Mouse (Mus musculus) heart, postnatal 14 days (tissue): ENCODE data around the gene Ssc5d. TPM values are rescaled to one million over a fixed set of nuclear protein-coding genes. Genes with fewer than 3 reads are reported as not detected.

ENCODE experiments used
- DNase-seq, 2 experiments: peaks; one replicate each; pipeline ENCODE4 v3.0.0; 2021 to 2022
- intact Hi-C: fragments of 180-260 bp; cut with DNase I; formaldehyde crosslinking; loops from one replicate; pipeline ENCODE4 v1.15.1; 2025
- total RNA-seq, 2 experiments: library from RNA; stranded (reverse); gene quantifications; 2 replicates each; pipeline ENCODE4 v1.2.3; 2021

Ssc5d gene
- total RNA-seq, 2 experiments from 2014 or later: 7.8 TPM

GRCm38 (mm10) chr7:4918681-4919080 is 6.9 kb upstream of the Ssc5d start:
- no peak for DNase-seq
- intact Hi-C loops: no loop called here

GRCm38 (mm10) chr7:4919096-4919495 is 6.5 kb upstream of the Ssc5d start:
- intact Hi-C loops: no loop called here
- DNase-seq: no peak

- no peak for DNase-seq
- intact Hi-C loops: loop anchor here (5.0 kb wide), 1 partner anchor 108 kb away; the partner anchor contains the start of gene Ube2s
Observed at GRCm38 (mm10) chr7:4919971-4920370, 5.6 kb upstream of the Ssc5d start.

GRCm38 (mm10) chr7:4920496-4920895 is 5.1 kb upstream of the Ssc5d start:
- intact Hi-C loops: loop anchor here (5.0 kb wide), 1 partner anchor 108 kb away; the partner anchor contains the start of gene Ube2s
- DNase-seq: no peak

GRCm38 (mm10) chr7:4920976-4921823 is 4.4 kb upstream of the Ssc5d start:
- peak in 1 of 2 experiments; percentile 42 for DNase-seq

DNA sequence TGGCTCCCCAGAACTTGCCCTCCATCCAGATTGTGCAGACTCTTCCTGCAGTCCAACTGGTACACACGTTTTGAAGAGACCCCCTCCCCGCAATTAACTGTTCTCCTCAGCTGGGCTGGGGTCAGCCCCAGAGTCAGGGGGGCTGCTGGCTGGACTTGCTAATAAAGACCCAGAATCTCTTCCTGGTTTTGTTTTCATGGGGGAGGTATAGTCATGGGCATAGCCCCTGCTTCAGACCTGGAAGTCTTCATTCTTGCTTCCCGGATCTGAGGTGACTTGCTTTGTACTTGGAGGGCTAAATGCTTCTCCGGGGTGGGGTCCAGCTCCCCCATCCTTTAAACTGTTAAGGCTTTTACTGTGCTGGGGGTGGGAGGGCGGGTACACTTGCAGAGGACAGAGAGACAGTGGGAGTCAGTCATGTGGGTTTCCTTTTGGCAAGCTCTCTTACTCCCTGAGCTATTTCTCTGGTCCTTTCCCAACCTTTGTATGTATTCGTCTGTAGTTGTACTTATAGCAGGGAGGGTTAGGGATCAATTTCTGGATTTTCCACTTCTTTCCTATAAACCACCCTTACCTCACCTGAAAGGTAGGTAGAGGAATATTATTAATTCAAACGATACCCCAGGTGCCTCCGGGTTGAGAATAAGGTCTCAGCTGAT is 3.6 kb upstream of the Ssc5d start, which contains the start of gene Nat14:
Gene Nat14 (plus strand): TSS at position 205 of the 659 bp plus-strand sequence.
- no peak for DNase-seq
- intact Hi-C loops: loop anchor here (5.0 kb wide), 1 partner anchor 110 kb away; the partner anchor contains the start of gene Ube2s

More at GRCm38 (mm10) chr7:4920976-4921823, 4.4 kb upstream of the Ssc5d start:
- intact Hi-C loops: loop anchor here (5.0 kb wide), 1 partner anchor 109 kb away; the partner anchor contains the start of gene Ube2s

DNA sequence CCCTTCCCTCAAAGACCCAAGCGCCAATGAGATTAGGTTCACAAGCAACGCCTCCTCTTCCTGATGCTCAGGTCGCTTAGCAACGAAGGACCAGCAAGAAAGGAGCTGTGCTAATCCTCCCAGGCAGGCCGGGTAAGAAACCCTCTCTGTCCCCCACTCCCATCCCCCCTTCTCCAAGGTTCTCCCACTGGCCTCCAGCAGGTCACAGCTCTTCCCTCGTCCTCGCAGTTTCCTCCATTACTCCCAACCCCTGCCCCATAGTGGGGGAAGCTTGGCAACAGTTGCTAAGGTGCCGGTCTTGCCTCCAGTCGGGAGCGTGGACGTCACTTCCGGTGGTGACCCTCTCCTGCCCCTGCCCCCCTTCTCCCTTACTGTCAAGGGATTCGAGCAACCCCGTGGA is 3.1 kb upstream of the Ssc5d start:
- DNase-seq: peak; percentile 51 to 75
- intact Hi-C loops: loop anchor here (5.0 kb wide), 1 partner anchor 110 kb away; the partner anchor contains the start of gene Ube2s

GRCm38 (mm10) chr7:4922931-4923565 is 2.5 kb upstream of the Ssc5d start:
- no peak for DNase-seq
- intact Hi-C loops: loop anchor here (5.0 kb wide), 1 partner anchor 111 kb away; the partner anchor contains the start of gene Ube2s

- intact Hi-C loops: loop anchor here (5.0 kb wide), 1 partner anchor 111 kb away; the partner anchor contains the start of gene Ube2s
- peak; percentile 56 to 67 for DNase-seq
Observed at GRCm38 (mm10) chr7:4923586-4924364, 1.8 kb upstream of the Ssc5d start.

- intact Hi-C loops: loop anchor here (5.0 kb wide), 1 partner anchor 112 kb away; the partner anchor contains the start of gene Ube2s
- DNase-seq: no peak
Observed at GRCm38 (mm10) chr7:4924483-4924882, 1.1 kb upstream of the Ssc5d start.

DNA sequence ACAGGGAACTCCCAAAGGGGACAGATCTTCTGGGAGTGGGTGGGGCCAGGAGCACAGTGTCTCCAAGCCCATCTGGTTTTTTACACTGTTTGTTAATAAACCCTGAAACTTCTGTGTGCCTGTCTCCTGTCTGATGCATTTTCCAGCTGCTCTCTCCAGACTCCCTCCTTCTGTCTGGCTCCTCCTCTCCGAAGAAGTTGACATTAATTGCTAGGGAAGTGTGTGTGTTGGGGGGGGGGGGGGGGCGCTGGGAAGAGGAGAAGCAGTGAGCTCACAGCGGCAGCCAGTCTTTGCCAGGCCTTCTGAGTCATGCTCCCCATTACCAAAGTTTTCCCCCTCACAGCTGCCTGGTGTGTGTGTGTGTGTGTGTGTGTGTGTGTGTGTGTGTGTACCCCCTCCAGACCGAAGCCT is 689 bp upstream of the Ssc5d start:
- DNase-seq: peak; percentile 60 to 61
- intact Hi-C loops: loop anchor here (5.0 kb wide), 1 partner anchor 113 kb away; the partner anchor contains the start of gene Ube2s

- intact Hi-C loops: no loop called here
- no peak for DNase-seq
Observed at GRCm38 (mm10) chr7:4926849-4927248, 1.3 kb downstream of the Ssc5d start.

DNA sequence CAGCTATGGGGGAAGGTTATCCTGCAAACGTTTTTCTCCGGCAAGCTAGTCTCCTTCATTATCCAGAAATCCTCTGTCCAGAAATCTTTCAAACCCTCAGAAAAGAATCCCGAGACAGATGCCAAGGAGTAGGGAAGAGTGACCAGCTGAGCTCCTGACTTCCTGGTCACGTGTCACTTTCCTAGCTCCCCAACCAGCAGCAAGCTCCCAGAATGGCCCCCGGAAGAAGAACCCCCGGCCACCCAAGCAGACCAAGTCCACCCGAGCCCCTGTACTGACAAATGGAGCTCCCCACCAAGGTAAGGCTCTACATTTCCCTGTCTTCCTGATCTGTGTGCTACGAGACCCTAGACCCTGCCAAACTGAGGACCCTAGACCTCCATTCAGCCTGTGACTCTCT is 2.1 kb downstream of the Ssc5d start:
- intact Hi-C loops: no loop called here
- no peak for DNase-seq

- intact Hi-C loops: no loop called here
- DNase-seq: no peak
Observed at GRCm38 (mm10) chr7:4928323-4928722, 2.7 kb downstream of the Ssc5d start.

DNA sequence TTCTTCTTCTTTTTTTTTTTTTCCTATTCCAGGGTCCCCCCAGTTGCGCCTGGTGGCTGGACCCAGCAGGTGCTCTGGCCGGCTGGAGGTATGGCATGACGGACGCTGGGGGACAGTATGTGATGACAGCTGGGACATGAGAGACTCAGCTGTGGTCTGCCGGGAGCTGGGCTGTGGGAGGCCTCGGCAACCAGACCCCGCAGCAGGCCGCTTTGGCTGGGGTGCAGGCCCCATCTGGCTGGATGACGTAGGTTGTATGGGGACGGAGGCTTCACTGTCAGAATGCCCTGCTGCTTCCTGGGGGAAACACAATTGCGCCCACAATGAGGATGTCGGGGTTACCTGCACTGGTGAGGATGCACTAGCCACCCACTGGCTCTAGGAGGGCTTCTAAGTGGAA is 7.5 kb downstream of the Ssc5d start:
- DNase-seq: no peak
- intact Hi-C loops: no loop called here

- no peak for DNase-seq
- intact Hi-C loops: no loop called here
Observed at GRCm38 (mm10) chr7:4934160-4934914, 8.8 kb downstream of the Ssc5d start.

DNA sequence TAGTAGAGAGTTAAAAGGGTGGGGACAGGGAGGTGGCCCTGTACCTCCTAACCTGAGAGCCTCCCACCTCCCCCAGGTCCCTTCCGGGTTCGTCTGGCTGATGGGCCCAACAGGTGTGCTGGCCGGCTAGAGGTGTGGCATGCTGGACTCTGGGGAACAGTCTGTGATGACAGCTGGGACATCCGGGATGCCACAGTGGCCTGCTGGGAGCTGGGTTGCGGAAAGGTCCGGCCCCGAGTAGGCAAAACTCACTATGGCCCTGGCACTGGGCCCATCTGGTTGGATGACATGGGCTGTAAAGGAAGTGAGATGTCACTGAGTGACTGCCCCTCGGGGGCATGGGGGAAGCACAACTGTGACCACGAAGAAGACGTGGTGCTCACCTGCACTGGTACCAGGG is 11.2 kb downstream of the Ssc5d start:
- intact Hi-C loops: no loop called here
- no peak for DNase-seq

GRCm38 (mm10) chr7:4937392-4937791 is 11.8 kb downstream of the Ssc5d start:
- intact Hi-C loops: no loop called here
- no peak for DNase-seq

DNA sequence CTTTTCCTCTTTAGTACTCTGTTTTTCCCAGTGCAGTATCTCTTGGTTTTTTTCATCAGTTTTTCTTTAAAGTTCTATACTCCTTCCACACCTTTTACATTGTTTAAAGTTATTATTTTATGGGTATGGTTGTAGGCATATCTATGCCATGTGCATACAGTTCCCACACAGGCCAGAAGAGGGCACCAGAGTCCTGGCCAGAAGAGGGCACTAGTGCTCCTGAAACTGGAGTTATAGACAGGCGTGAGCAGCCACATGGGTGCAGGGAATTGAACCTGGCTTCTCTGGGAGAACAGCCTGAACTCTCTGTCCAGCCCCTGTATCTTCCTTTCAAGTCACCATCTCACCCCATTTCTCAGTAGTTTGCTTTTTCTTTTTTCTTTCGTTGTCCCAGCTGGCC is 12.9 kb downstream of the Ssc5d start:
- DNase-seq: peak; percentile 76 to 85
- intact Hi-C loops: loop anchor here (2.0 kb wide), 1 partner anchor 28 kb away; no protein-coding TSS in a partner anchor
